Mouse (Mus musculus): ENCODE measurements around the gene Fhl2. TPM values are rescaled to one million over a fixed set of nuclear protein-coding genes. Genes with fewer than 3 reads are reported as not detected.

Gene Fhl2
- polyA plus RNA-seq (2016; fragmentation: Nextera tagmentation; extraction: Ambion mirVana): 5.6 and 6.0 TPM in 2 replicates

GRCm38 (mm10) chr1:43196661-43197241, at the start of gene Fhl2:
Gene Fhl2, minus strand, starts transcription at chr1:43196984.
- Histone ChIP-seq H3K9ac (no peak within 1 kb of the TSS), H3K4me2 (no peak within 1 kb of the TSS)

GRCm38 (mm10) chr1:43245014-43245413, 48.2 kb upstream of the Fhl2 start:
- no peaks in the 10 kb centered on the region for H3K36me3 ChIP-seq
- H3K4me2 ChIP-seq: no peak overlapping the region
- H3K27ac ChIP-seq: no peak overlapping the region
- no peak overlapping the region for H3K9ac ChIP-seq
- no peaks in the 10 kb centered on the region for H3K4me1 ChIP-seq
- 75% methylated on average over 2 of the region's 2 CpGs for WGBS (ENCODE audit: insufficient replicate concordance)
- no peak overlapping the region for H3K4me3 ChIP-seq
- no peaks in the 10 kb centered on the region for H3K27me3 ChIP-seq (replicated peaks)
- H3K9me3 ChIP-seq (replicated peaks): no peaks in the 10 kb centered on the region
- no peak for ATAC-seq

More at GRCm38 (mm10) chr1:43196661-43197241, at the start of gene Fhl2:
- Histone ChIP-seq H3K4me3 (no peak within 1 kb of the TSS), H3K4me1 (no peaks in the 10 kb centered on the region), H3K36me3 (no peaks in the 10 kb centered on the region), H3K9me3 (replicated peaks) (no peaks in the 10 kb centered on the region), H3K27me3 (replicated peaks) (no peaks in the 10 kb centered on the region), H3K27ac (no peak within 1 kb of the TSS)
- 51% methylated on average over 5 of the region's 5 CpGs for WGBS (ENCODE audit: insufficient replicate concordance)
- no peak for ATAC-seq

GRCm38 (mm10) chr1:43241208-43241607, 44.4 kb upstream of the Fhl2 start:
- H3K9ac ChIP-seq: no peak overlapping the region
- WGBS (ENCODE audit: insufficient replicate concordance): 24% methylated on average over 2 of the region's 2 CpGs

GRCm38 (mm10) chr1:43239796-43240313, 43.1 kb upstream of the Fhl2 start:
- Histone ChIP-seq H3K9ac (no peak overlapping the region), H3K4me1 (no peaks in the 10 kb centered on the region), H3K27me3 (replicated peaks) (no peaks in the 10 kb centered on the region), H3K4me2 (no peak overlapping the region), H3K9me3 (replicated peaks) (no peaks in the 10 kb centered on the region), H3K36me3 (no peaks in the 10 kb centered on the region), H3K4me3 (no peak overlapping the region), H3K27ac (no peak overlapping the region)
- 73% methylated on average over 2 of the region's 2 CpGs for WGBS (ENCODE audit: insufficient replicate concordance)
- ATAC-seq: no peak

More at GRCm38 (mm10) chr1:43241208-43241607, 44.4 kb upstream of the Fhl2 start:
- no peaks in the 10 kb centered on the region for H3K4me1 ChIP-seq
- ATAC-seq: no peak
- H3K36me3 ChIP-seq: no peaks in the 10 kb centered on the region
- H3K9me3 ChIP-seq (replicated peaks): no peaks in the 10 kb centered on the region
- H3K27ac ChIP-seq: no peak overlapping the region
- H3K4me3 ChIP-seq: no peak overlapping the region
- H3K4me2 ChIP-seq: no peak overlapping the region
- H3K27me3 ChIP-seq (replicated peaks): no peaks in the 10 kb centered on the region

GRCm38 (mm10) chr1:43238471-43238870, 41.7 kb upstream of the Fhl2 start:
- WGBS (ENCODE audit: insufficient replicate concordance): 53% methylated on average over 2 of the region's 2 CpGs
- Histone ChIP-seq H3K4me1 (no peaks in the 10 kb centered on the region), H3K36me3 (no peaks in the 10 kb centered on the region), H3K27me3 (replicated peaks) (no peaks in the 10 kb centered on the region), H3K9me3 (replicated peaks) (no peaks in the 10 kb centered on the region), H3K27ac (no peak overlapping the region), H3K9ac (no peak overlapping the region), H3K4me3 (no peak overlapping the region), H3K4me2 (no peak overlapping the region)
- no peak for ATAC-seq

GRCm38 (mm10) chr1:43237360-43238235, 40.8 kb upstream of the Fhl2 start:
- no peaks in the 10 kb centered on the region for H3K4me1 ChIP-seq
- H3K27ac ChIP-seq: no peak overlapping the region
- WGBS (ENCODE audit: insufficient replicate concordance): 66% methylated on average over 3 of the region's 3 CpGs
- no peaks in the 10 kb centered on the region for H3K36me3 ChIP-seq
- H3K9me3 ChIP-seq (replicated peaks): no peaks in the 10 kb centered on the region
- no peak overlapping the region for H3K4me2 ChIP-seq
- H3K27me3 ChIP-seq (replicated peaks): no peaks in the 10 kb centered on the region
- H3K9ac ChIP-seq: no peak overlapping the region
- H3K4me3 ChIP-seq: no peak overlapping the region
- no peak for ATAC-seq

GRCm38 (mm10) chr1:43225531-43226151, 28.9 kb upstream of the Fhl2 start:
- no peak overlapping the region for H3K27ac ChIP-seq
- no peaks in the 10 kb centered on the region for H3K9me3 ChIP-seq (replicated peaks)
- H3K4me3 ChIP-seq: no peak overlapping the region
- no peaks in the 10 kb centered on the region for H3K27me3 ChIP-seq (replicated peaks)
- H3K4me2 ChIP-seq: no peak overlapping the region
- 65% methylated on average over 8 of the region's 8 CpGs for WGBS (ENCODE audit: insufficient replicate concordance)
- H3K9ac ChIP-seq: no peak overlapping the region
- no peak for ATAC-seq
- H3K4me1 ChIP-seq: no peaks in the 10 kb centered on the region
- no peaks in the 10 kb centered on the region for H3K36me3 ChIP-seq

GRCm38 (mm10) chr1:43224943-43225342, 28.2 kb upstream of the Fhl2 start:
- Histone ChIP-seq H3K4me2 (no peak overlapping the region), H3K27ac (no peak overlapping the region), H3K4me1 (no peaks in the 10 kb centered on the region), H3K9me3 (replicated peaks) (no peaks in the 10 kb centered on the region), H3K9ac (no peak overlapping the region), H3K36me3 (no peaks in the 10 kb centered on the region), H3K4me3 (no peak overlapping the region), H3K27me3 (replicated peaks) (no peaks in the 10 kb centered on the region)
- ATAC-seq: no peak
- WGBS (ENCODE audit: insufficient replicate concordance): 53% methylated on average over 4 of the region's 4 CpGs

- no peaks in the 10 kb centered on the region for H3K9me3 ChIP-seq (replicated peaks)
- ATAC-seq: no peak
- no peak overlapping the region for H3K9ac ChIP-seq
- H3K27ac ChIP-seq: no peak overlapping the region
- WGBS (ENCODE audit: insufficient replicate concordance): 30% methylated on average over 2 of the region's 2 CpGs
- H3K4me1 ChIP-seq: no peaks in the 10 kb centered on the region
- H3K4me2 ChIP-seq: no peak overlapping the region
- no peaks in the 10 kb centered on the region for H3K36me3 ChIP-seq
- H3K27me3 ChIP-seq (replicated peaks): no peaks in the 10 kb centered on the region
- H3K4me3 ChIP-seq: no peak overlapping the region
These were observed 27.4 kb upstream of the Fhl2 start for GRCm38 (mm10) chr1:43224171-43224570.

- Histone ChIP-seq H3K9ac (no peak overlapping the region), H3K27me3 (replicated peaks) (no peaks in the 10 kb centered on the region), H3K4me1 (no peaks in the 10 kb centered on the region), H3K9me3 (replicated peaks) (no peaks in the 10 kb centered on the region), H3K4me3 (no peak overlapping the region), H3K4me2 (no peak overlapping the region), H3K27ac (no peak overlapping the region), H3K36me3 (no peaks in the 10 kb centered on the region)
- ATAC-seq: no peak
- WGBS (ENCODE audit: insufficient replicate concordance): 70% methylated on average over 5 of the region's 5 CpGs
These were observed 26.3 kb upstream of the Fhl2 start for GRCm38 (mm10) chr1:43223097-43223496.

- no peak for ATAC-seq
- no peak overlapping the region for H3K4me2 ChIP-seq
- H3K27ac ChIP-seq: no peak overlapping the region
- H3K36me3 ChIP-seq: no peaks in the 10 kb centered on the region
- no peak overlapping the region for H3K9ac ChIP-seq
- no peaks in the 10 kb centered on the region for H3K27me3 ChIP-seq (replicated peaks)
- H3K9me3 ChIP-seq (replicated peaks): no peaks in the 10 kb centered on the region
- no peak overlapping the region for H3K4me3 ChIP-seq
- no peaks in the 10 kb centered on the region for H3K4me1 ChIP-seq
- 66% methylated on average over 3 of the region's 3 CpGs for WGBS (ENCODE audit: insufficient replicate concordance)
These were observed 21.4 kb upstream of the Fhl2 start for GRCm38 (mm10) chr1:43218016-43218680.

Data from liver, embryonic 12.5 days (tissue).